Mouse (Mus musculus): ENCODE data around the gene Gm20431. TPM values are rescaled to one million over a fixed set of nuclear protein-coding genes. Genes with fewer than 3 reads are reported as not detected.
A peak's percentile ranks its signal among the peaks of the same experiment; 100 is the strongest.

Gm20431 gene
- total RNA-seq, 2 experiments from 2014 or later: 3.7 to 11.5 TPM

GRCm38 (mm10) chr2:167687651-167688101, 26.4 kb upstream of the Gm20431 start:
- H3K4me3 ChIP-seq: peak overlapping the region; percentile 93
- no peak for TF ChIP-seq CTCF (IDR thresholded peaks at IDR 0.05)
- intact Hi-C loops (cut with DNase I): loop anchor here (10.0 kb wide), 1 partner anchor 327 kb away; the partner anchor contains the start of gene Ripor3
- peak; percentile 72 for DNase-seq
- H3K27ac ChIP-seq: peak overlapping the region; percentile 98

DNA sequence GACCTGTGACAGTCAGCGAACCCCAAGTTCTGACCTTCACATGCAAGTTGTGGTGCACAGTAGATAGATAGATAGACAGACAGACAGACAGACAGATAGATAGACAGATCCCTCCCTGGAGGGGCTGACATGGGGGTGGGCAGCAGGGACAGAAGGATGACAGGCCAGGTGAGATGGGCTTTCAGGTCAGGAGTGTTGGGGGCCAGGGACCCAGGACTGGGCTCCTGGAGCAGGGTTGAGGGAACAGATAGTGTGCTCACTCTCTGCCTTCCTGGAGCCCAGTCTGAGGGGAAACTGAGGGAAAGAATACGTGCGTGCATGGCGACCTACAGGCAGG, 25.9 kb upstream of the Gm20431 start:
- TF ChIP-seq CTCF (IDR thresholded peaks at IDR 0.05): no peak
- peak overlapping the region; percentile 98 for H3K27ac ChIP-seq
- intact Hi-C loops (cut with DNase I): loop anchor here (10.0 kb wide), 1 partner anchor 328 kb away; the partner anchor contains the start of gene Ripor3

DNA sequence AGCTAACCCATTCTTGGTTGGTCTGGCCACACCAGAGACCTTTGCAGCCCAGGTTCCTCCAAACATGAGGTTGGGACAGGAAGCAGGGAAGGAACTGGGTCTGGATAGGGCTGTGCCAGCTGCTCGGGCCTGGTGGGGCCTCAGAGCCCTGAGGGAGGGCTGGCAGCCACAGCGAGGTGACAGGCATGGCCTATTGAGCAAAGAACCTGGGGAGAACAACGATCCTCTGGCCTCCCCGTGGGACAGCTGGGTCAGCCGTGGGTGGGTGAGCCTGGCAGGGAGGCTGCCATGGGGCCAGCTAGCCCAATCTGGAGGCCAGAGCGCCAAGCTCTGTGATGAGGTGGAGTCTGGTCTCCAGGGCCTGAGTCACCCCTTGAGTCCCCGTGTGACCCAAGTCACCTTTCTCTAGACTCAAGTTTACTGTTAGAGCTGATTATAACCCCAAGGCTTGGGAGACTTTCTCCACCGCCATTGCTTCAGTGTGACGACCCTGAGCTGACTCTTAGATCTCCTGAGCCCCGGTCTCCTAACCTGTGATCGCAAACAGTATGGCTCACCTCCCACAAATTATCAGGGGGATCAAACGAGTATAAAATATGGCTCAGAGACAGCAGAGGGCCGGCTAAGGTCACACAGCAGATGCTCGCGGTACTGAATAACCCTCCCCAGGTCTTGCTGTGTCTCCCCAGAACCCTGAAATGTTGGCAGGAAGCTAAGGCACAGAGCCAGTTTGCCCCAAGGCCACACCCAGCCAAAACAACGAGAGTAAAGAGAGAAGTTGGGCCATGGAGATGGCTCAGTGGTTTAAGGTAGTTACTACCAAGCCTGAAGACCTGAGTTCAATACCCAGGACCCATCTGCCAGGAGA, 25.3 kb upstream of the Gm20431 start:
- DNase-seq: no peak
- Histone ChIP-seq H3K4me3 (no peak overlapping the region), H3K27ac (peak overlapping the region; percentile 98)
- no peak for TF ChIP-seq CTCF (IDR thresholded peaks at IDR 0.05)
- intact Hi-C loops (cut with DNase I): loop anchor here (10.0 kb wide), 1 partner anchor 328 kb away; the partner anchor contains the start of gene Ripor3

More for the DNA sequence above, 25.9 kb upstream of the Gm20431 start:
- H3K4me3 ChIP-seq: no peak overlapping the region
- DNase-seq: no peak

DNA sequence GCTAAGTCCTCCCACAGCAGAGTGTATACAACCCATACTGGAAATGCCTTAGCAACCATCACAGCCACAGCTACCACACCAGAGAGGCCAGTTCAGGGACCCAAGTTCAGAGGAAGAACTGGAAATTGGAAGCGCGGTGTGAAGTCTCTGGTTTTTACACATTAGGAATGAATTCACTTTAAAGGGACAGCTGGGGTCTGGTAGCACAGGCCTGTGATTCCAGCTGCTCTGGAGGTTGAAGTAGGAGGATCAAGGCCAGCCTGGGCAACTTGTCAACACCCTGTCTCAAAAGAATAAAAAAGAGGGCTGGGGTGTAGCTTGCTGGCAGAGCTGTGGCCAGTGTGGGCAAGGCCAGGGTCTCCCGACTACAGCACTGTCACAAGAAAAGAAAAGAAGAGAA, 24.6 kb upstream of the Gm20431 start:
- intact Hi-C loops (cut with DNase I): loop anchor here (1.0 to 10.0 kb wide), 2 partner anchors 209 to 329 kb away; partner anchors contain the start of gene Ripor3
- DNase-seq: no peak
- no peak for TF ChIP-seq CTCF (IDR thresholded peaks at IDR 0.05)

GRCm38 (mm10) chr2:167685137-167685536, 23.8 kb upstream of the Gm20431 start:
- intact Hi-C loops (cut with DNase I): loop anchor here (1.0 to 10.0 kb wide), 2 partner anchors 210 to 330 kb away; partner anchors contain the start of gene Ripor3
- Histone ChIP-seq H3K4me3 (no peak overlapping the region), H3K27ac (0 out of 2 replicates have a peak overlapping the region, but pooled peaks have one; percentile 24)
- TF ChIP-seq CTCF (IDR thresholded peaks at IDR 0.05): peak; percentile 99
- peak; percentile 94 for DNase-seq

More for the DNA sequence above, 24.6 kb upstream of the Gm20431 start:
- no peak overlapping the region for H3K4me3 ChIP-seq
- peak overlapping the region; percentile 98 for H3K27ac ChIP-seq

GRCm38 (mm10) chr2:167683721-167684120, 22.4 kb upstream of the Gm20431 start:
- DNase-seq: no peak
- no peak for TF ChIP-seq CTCF (IDR thresholded peaks at IDR 0.05)
- intact Hi-C loops (cut with DNase I): loop anchor here (10.0 kb wide), 1 partner anchor 331 kb away; the partner anchor contains the start of gene Ripor3
- H3K27ac ChIP-seq: no peak overlapping the region
- no peak overlapping the region for H3K4me3 ChIP-seq

- Histone ChIP-seq H3K27ac (no peak overlapping the region), H3K4me3 (no peak overlapping the region)
- peak; percentile 74 for TF ChIP-seq CTCF (IDR thresholded peaks at IDR 0.05)
- peak; percentile 67 for DNase-seq
- intact Hi-C loops (cut with DNase I): loop anchor here (1.0 to 10.0 kb wide), 2 partner anchors 39 to 334 kb away; partner anchors contain the start of gene Ripor3
These were observed 19.4 kb upstream of the Gm20431 start for GRCm38 (mm10) chr2:167680657-167681056.

DNA sequence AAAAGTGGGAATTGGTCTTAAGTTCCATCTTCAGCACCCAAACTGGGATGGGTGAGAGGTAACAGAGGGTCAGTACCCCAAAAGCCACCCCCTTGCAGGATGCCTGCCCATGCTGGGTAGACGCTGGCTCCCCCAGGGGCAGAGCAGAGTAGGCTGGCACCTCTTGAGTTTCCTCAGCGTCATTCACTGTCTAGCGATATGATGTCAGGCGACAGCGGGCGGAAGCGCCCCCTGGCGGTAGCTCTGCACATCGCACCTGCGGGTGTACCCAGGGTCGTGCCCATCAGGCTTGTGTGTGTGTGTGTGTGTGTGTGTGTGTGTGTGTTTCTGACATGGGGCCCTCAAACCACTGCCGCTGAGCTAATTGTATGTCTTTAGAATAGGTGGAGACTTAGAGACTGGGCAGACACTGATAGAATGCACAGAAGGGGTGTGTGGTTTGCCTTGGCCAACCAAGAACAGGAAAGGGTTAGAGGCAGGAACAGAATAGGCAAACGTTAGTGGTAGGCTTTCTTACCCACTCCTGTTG, 18.7 kb upstream of the Gm20431 start:
- TF ChIP-seq CTCF (IDR thresholded peaks at IDR 0.05): peak; percentile 91

GRCm38 (mm10) chr2:167678600-167678999, 17.3 kb upstream of the Gm20431 start:
- intact Hi-C loops (cut with DNase I): loop anchor here (2.0 kb wide), 1 partner anchor 146 kb away; no protein-coding TSS in a partner anchor
- TF ChIP-seq CTCF (IDR thresholded peaks at IDR 0.05): peak; percentile 58
- Histone ChIP-seq H3K4me3 (no peak overlapping the region), H3K27ac (no peak overlapping the region)
- peak; percentile 5 for DNase-seq

More for the DNA sequence above, 18.7 kb upstream of the Gm20431 start:
- peak; percentile 90 for DNase-seq
- H3K4me3 ChIP-seq: no peak overlapping the region
- no peak overlapping the region for H3K27ac ChIP-seq
- intact Hi-C loops (cut with DNase I): loop anchor here (1.0 to 10.0 kb wide), 3 partner anchors 39 to 335 kb away; partner anchors contain the start of gene Ripor3

DNA sequence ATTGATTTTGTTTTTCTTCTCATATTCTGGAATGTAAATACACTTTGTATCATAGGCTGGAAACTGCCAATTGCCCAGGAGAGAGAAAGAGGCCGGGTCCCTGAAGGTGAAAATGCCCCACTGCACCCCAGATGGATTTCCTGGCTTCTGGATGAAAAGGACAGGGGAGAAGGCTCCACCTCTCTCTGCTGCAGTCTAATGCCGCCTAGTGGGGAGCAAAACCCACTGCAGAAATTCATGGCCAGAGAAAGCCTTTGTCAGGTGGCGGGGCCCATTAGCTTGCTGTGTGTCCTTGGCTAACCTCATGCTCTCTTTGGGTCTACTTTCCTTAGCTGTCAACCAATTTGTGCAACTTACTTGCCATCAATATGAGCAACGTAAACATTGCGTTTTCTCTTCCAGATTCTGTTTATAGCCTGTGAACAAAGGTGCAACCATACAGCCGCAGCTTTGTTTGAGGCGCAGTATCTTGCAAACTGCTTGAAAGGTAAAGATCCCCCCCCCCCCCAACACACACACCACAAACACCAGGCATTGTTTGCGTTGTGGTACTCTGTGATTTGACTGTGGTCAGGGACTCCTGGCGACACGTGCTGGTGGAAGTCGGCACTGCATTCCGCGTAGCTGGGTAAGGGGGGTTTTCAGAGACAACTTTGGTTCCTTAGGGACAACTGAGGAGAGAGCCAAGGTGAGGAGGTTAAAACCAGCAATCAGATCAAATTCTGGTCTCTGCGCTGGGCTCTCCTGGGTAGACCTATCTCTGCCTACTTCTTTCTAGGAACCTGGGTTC, 14.0 kb upstream of the Gm20431 start:
- TF ChIP-seq CTCF (IDR thresholded peaks at IDR 0.05): peak; percentile 68
- peak; percentile 50 for DNase-seq
- Histone ChIP-seq H3K27ac (no peak overlapping the region), H3K4me3 (no peak overlapping the region)
- intact Hi-C loops (cut with DNase I): no loop called here

DNA sequence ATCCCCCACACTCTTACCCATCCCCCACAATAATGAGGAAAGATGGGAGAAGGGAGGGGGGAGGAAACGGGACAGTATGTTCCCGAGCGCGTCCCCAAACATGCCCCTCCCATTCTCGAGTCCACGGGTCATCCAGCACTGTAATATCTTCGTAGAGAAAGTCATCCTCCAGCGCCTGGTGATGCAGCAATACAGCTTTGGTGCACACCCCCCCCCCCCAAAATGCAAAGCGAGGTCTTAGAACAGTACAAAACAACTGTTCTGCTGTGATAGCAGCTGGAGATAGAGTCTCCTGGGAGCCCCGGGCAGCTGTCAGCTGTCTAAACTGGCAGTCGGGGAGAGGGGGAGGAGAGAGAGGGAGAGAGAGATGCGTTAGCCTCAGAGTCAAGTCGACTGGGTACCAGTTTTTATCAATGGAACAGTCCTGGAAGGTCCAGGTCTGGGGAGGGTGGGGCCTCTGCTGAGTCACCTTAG, 11.0 kb upstream of the Gm20431 start:
- peak overlapping the region; percentile 32 for H3K4me3 ChIP-seq
- intact Hi-C loops (cut with DNase I): no loop called here
- TF ChIP-seq CTCF (IDR thresholded peaks at IDR 0.05): no peak
- H3K27ac ChIP-seq: peak overlapping the region; percentile 24
- no peak for DNase-seq
